Mouse (Mus musculus) stomach, embryonic 16.5 days (tissue): ENCODE data around the gene Irf2bp1. TPM values are rescaled to one million over a fixed set of nuclear protein-coding genes. Genes with fewer than 3 reads are reported as not detected.

ENCODE experiments used
- ATAC-seq: fragments of 200-750 bp; cut with Nextera tagmentation; 2 replicates; pipeline ENCODE4 v1.8.0; 2017; ENCODE audit warnings: moderate number of reproducible peaks, moderate TSS enrichment; ENCODE audit not compliant: insufficient read depth, low FRiP score
- H3K27ac ChIP-seq: fragments of 300-500 bp; sonication (generic); 2 replicates; pipeline ENCODE4 v1.5.1; 2014; ENCODE audit warnings: low read length
- H3K27me3 ChIP-seq: fragments of 300-500 bp; sonication (generic); 2 replicates; pipeline ENCODE4 v1.6.1; 2014; ENCODE audit warnings: low read length, control low read depth, mixed read lengths; ENCODE audit not compliant: control insufficient read depth, insufficient read depth
- H3K36me3 ChIP-seq: fragments of 300-500 bp; sonication (generic); 2 replicates; pipeline ENCODE4 v1.6.1; 2014; ENCODE audit warnings: low read length; ENCODE audit not compliant: control insufficient read depth, insufficient read depth
- H3K4me1 ChIP-seq: fragments of 300-500 bp; sonication (generic); 2 replicates; pipeline ENCODE4 v1.6.1; 2014; ENCODE audit warnings: low read length, control low read depth, mixed read lengths; ENCODE audit not compliant: control insufficient read depth, insufficient read depth
- H3K4me2 ChIP-seq: fragments of 300-500 bp; sonication (generic); 2 replicates; pipeline ENCODE4 v1.6.1; 2014; ENCODE audit warnings: low read depth, low read length, mixed read lengths
- H3K4me3 ChIP-seq: fragments of 300-500 bp; sonication (generic); replicated peaks from 2 replicates; pipeline ENCODE4 v1.5.1; 2014; ENCODE audit warnings: mild to moderate bottlenecking, low read length
- H3K9ac ChIP-seq: fragments of 300-500 bp; sonication (generic); 2 replicates; pipeline ENCODE4 v1.6.1; 2014; ENCODE audit warnings: low read length
- H3K9me3 ChIP-seq: fragments of 300-500 bp; sonication (generic); replicated peaks from 2 replicates; pipeline ENCODE4 v1.6.1; 2016; ENCODE audit warnings: low read length, control low read depth; ENCODE audit not compliant: control insufficient read depth
- WGBS: fragments of 180-500 bp; shearing (Covaris S2); extraction: QIAGEN DNeasy Blood & Tissue Kit; methylation state at CpG from one replicate; pipeline ENCODE4 v1.1.7; 2014; 5-methylcytosine and 5-hydroxymethylcytosine counted together
- polyA plus RNA-seq: library from polyadenylated mRNA; unstranded; fragments of >200 nt; fragmentation: Nextera tagmentation; extraction: Ambion mirVana; gene quantifications from 2 replicates; pipeline ENCODE4 v1.2.1, GENCODE M21; 2015

The Irf2bp1 gene
- polyA plus RNA-seq, 1 experiment from 2014 or later: 14.3 TPM

DNA sequence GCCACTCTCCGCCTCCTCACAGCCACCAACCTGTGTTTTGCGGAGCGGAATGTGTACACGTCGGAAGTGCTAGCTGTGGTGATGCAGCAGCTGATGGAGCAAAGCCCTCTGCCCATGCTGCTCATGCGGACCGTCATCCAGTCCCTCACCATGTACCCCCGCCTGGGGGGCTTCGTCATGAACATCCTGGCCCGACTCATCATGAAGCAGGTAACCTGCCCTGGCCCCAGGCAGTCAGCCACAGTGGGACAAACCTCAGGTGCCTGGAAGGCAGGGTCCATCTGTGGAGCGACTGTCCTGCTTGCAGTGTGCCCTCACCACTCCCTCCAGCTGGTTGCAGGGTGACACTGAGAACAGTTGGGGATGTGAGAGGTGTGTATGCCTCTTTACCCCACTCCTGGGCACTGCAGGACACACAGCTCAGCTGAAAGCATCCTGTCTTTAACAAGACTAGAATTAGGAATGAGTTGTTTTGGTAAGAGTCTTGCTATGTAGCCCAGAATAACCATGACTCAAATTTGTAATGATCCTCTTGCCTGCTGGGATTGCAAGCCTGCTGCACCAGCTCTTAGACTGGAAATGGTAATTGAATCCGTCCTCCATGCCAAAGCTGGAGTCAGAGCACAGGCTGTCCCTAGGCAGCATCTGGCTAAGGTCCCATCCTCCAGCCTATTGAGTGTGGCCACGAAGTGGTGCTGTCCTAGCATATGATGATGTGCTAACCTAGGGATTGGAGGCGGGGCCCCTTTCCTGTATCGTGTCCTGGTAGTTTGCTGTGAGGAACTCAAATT is 48.7 kb downstream of the Irf2bp1 start:
- H3K4me3 ChIP-seq: no peak overlapping the region
- ATAC-seq: no peak
- H3K9ac ChIP-seq: no peak overlapping the region
- no peak overlapping the region for H3K4me2 ChIP-seq
- H3K9me3 ChIP-seq: no peaks in the 10 kb centered on the region
- WGBS: 88% methylated on average over 15 of the region's 15 CpGs
- H3K36me3 ChIP-seq: peaks cover 22% of the 10 kb centered on the region
- H3K4me1 ChIP-seq: 0 out of 2 replicates have a peak, but pooled peaks cover 4% of the 10 kb centered on the region
- no peak overlapping the region for H3K27ac ChIP-seq
- H3K27me3 ChIP-seq: no peaks in the 10 kb centered on the region

DNA sequence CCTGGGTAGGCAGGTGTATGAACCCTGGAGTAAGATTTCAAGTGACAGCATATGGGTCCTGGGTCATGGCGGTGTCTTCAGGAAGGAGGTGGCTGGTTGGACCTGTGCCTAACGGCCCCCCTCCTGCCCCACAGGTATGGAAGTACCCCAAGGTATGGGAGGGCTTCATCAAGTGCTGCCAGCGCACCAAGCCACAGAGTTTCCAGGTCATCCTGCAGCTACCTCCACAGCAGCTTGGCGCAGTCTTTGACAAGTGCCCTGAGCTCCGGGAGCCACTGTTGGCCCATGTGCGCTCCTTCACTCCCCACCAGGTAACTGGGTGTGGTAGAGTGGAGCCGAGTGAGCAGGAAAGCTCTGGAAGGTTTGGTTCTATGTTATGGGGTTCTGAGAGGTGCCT is 49.3 kb downstream of the Irf2bp1 start:
- ATAC-seq: no peak
- no peaks in the 10 kb centered on the region for H3K27me3 ChIP-seq
- H3K36me3 ChIP-seq: peaks cover 20% of the 10 kb centered on the region
- 0 out of 2 replicates have a peak, but pooled peaks cover 4% of the 10 kb centered on the region for H3K4me1 ChIP-seq
- H3K9ac ChIP-seq: no peak overlapping the region
- no peak overlapping the region for H3K4me2 ChIP-seq
- no peak overlapping the region for H3K27ac ChIP-seq
- H3K4me3 ChIP-seq: no peak overlapping the region
- H3K9me3 ChIP-seq: no peaks in the 10 kb centered on the region
- 90% methylated on average over 7 of the region's 7 CpGs for WGBS

DNA sequence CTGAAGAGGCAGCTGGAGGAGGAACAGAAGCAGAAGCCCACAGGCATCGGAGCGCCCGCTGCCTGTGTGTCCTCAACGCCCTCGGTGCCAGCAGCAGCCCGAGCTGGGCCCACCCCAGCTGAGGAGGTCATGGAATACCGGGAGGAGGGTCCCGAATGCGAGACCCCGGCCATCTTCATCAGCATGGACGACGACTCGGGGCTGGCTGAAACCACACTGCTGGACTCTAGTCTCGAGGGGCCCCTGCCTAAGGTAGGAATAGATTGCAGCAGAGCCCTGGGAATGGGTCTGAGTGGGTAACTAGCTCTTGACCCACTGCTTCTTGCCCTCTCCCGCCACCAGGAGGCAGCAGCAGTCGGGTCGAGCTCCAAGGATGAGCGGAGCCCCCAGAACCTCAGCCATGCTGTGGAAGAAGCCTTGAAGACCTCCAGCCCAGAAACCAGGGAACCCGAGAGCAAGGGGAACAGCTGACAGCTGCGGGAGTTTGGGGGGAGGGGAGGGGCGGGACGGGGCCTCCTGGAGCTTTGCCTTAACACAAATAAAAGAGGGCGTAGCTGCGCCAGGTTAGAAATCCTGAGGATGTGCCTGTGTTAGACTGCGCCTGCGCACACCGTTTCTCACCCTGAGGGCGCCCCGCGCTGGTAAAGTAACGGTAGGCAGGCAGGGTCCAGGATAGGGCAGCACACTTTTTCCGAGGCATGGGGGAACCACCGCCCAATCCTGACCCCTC is 50.4 kb downstream of the Irf2bp1 start, which contains the start of gene Rsph6a:
Rsph6a (plus strand) TSS at position 644 of the 730 bp plus-strand sequence.
- H3K27me3 ChIP-seq: no peaks in the 10 kb centered on the region
- H3K4me2 ChIP-seq: no peak within 1 kb of the TSS
- H3K4me1 ChIP-seq: 0 out of 2 replicates have a peak, but pooled peaks cover 4% of the 10 kb centered on the region
- 28% methylated on average over 33 of the region's 33 CpGs for WGBS
- H3K9ac ChIP-seq: 0 out of 2 replicates have a peak within 1 kb of the TSS, but pooled peaks have one; percentile 16
- H3K9me3 ChIP-seq: no peaks in the 10 kb centered on the region
- peaks cover 15% of the 10 kb centered on the region for H3K36me3 ChIP-seq
- H3K4me3 ChIP-seq: no peak within 1 kb of the TSS
- H3K27ac ChIP-seq: no peak within 1 kb of the TSS
- peak; percentile 57; the same call in 1 of the 2 replicates for ATAC-seq

DNA sequence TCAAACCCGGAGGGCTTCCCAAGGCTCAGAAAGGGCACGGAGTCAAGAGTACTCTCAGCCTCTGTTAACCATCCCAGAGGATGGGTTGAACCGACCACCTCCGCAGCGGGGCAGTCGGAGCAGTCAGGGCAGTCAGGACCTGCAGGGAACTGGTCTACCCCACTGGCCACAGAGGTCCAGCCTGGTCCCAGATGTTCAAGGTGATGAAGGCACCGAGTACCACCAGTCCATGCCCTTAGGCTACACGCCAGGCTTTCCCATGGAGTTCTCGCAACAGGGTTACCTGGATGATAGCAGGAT is 50.9 kb downstream of the Irf2bp1 start:
- WGBS: 59% methylated on average over 9 of the region's 9 CpGs
- no peak overlapping the region for H3K4me3 ChIP-seq
- H3K9ac ChIP-seq: 0 out of 2 replicates have a peak overlapping the region, but pooled peaks have one; percentile 16
- H3K9me3 ChIP-seq: no peaks in the 10 kb centered on the region
- H3K4me1 ChIP-seq: 0 out of 2 replicates have a peak, but pooled peaks cover 4% of the 10 kb centered on the region
- no peak overlapping the region for H3K4me2 ChIP-seq
- H3K27me3 ChIP-seq: no peaks in the 10 kb centered on the region
- H3K36me3 ChIP-seq: peaks cover 14% of the 10 kb centered on the region
- no peak overlapping the region for H3K27ac ChIP-seq
- ATAC-seq: peak; percentile 2; the same call in 1 of the 2 replicates

DNA sequence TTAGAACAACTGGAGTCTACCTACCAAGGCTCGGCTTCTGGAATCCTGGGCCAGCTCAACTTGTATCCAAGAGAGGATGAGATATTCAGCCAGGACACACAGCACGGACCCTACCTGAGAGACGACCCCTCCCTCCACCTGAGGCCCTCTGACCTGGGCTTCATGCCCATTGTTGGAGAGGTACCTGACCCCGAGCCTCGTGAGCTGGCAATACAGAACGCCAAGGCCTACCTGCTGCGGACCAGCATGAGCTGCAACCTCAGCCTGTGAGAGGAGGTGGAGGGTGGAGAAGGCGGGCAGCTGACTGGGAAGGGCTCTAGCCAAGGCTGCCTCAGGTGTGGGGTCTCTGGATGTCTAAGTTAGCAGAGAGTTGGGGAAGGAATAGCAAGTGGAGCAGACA is 51.3 kb downstream of the Irf2bp1 start:
- ATAC-seq: no peak
- 0 out of 2 replicates have a peak, but pooled peaks cover 4% of the 10 kb centered on the region for H3K4me1 ChIP-seq
- H3K4me2 ChIP-seq: no peak overlapping the region
- no peaks in the 10 kb centered on the region for H3K9me3 ChIP-seq
- no peaks in the 10 kb centered on the region for H3K27me3 ChIP-seq
- H3K36me3 ChIP-seq: peaks cover 11% of the 10 kb centered on the region
- 85% methylated on average over 8 of the region's 8 CpGs for WGBS
- no peak overlapping the region for H3K9ac ChIP-seq
- H3K4me3 ChIP-seq: no peak overlapping the region
- H3K27ac ChIP-seq: no peak overlapping the region

Other genes with a start within 250 kb of the Irf2bp1 start
- gene Psg19, start 205.5 kb upstream of the Irf2bp1 start, polyA plus RNA-seq: not detected in 2 replicates
- 0.10 TPM in 1 of 2 replicates, not detected in the other for gene Psg17, start 182.4 kb upstream of the Irf2bp1 start, polyA plus RNA-seq
- gene Mill2, start 164.1 kb upstream of the Irf2bp1 start, polyA plus RNA-seq: 1.3 and 2.1 TPM in 2 replicates
- 119 and 175 TPM in 2 replicates for gene Pglyrp1, start 132.7 kb upstream of the Irf2bp1 start, polyA plus RNA-seq
- gene Ccdc61, start 93.6 kb upstream of the Irf2bp1 start, polyA plus RNA-seq: 16.7 and 21.2 TPM in 2 replicates
- 0.39 and 0.62 TPM in 2 replicates for gene Nova2, start 78.2 kb upstream of the Irf2bp1 start, polyA plus RNA-seq
- gene Nanos2, start 16.6 kb upstream of the Irf2bp1 start, polyA plus RNA-seq: not detected in 2 replicates
- gene Mypop, start 12.8 kb upstream of the Irf2bp1 start, polyA plus RNA-seq: 1.6 and 2.3 TPM in 2 replicates
- gene Foxa3, start 19.5 kb downstream of the Irf2bp1 start, polyA plus RNA-seq: 32.5 and 37.1 TPM in 2 replicates
- gene Sympk, start 20.3 kb downstream of the Irf2bp1 start, polyA plus RNA-seq: 20.2 and 22.5 TPM in 2 replicates
- not detected in 2 replicates for gene Rsph6a, start 50.6 kb downstream of the Irf2bp1 start, polyA plus RNA-seq
- 7.7 and 8.3 TPM in 2 replicates for gene Dmwd, start 72.2 kb downstream of the Irf2bp1 start, polyA plus RNA-seq
- gene Dmpk, start 79.8 kb downstream of the Irf2bp1 start, polyA plus RNA-seq: 84.7 and 98.1 TPM in 2 replicates
- gene Six5, start 90.5 kb downstream of the Irf2bp1 start, polyA plus RNA-seq: 8.8 and 10.4 TPM in 2 replicates
- 2.2 and 2.5 TPM in 2 replicates for gene Gm4969, start 114.3 kb downstream of the Irf2bp1 start, polyA plus RNA-seq
- 13.5 and 15.3 TPM in 2 replicates for gene Fbxo46, start 115.8 kb downstream of the Irf2bp1 start, polyA plus RNA-seq
- gene Qpctl, start 145.2 kb downstream of the Irf2bp1 start, polyA plus RNA-seq: 14.1 and 14.8 TPM in 2 replicates
- gene Snrpd2, start 145.7 kb downstream of the Irf2bp1 start, polyA plus RNA-seq: 123 and 136 TPM in 2 replicates
- 1.6 and 2.4 TPM in 2 replicates for gene Gipr, start 162.1 kb downstream of the Irf2bp1 start, polyA plus RNA-seq
- gene Eml2, start 172.4 kb downstream of the Irf2bp1 start, polyA plus RNA-seq: 10.9 and 11.4 TPM in 2 replicates
- 1.4 and 1.7 TPM in 2 replicates for gene Gpr4, start 208.5 kb downstream of the Irf2bp1 start, polyA plus RNA-seq
- 33.0 and 34.5 TPM in 2 replicates for gene Opa3, start 224.3 kb downstream of the Irf2bp1 start, polyA plus RNA-seq